Mouse (Mus musculus): ENCODE data around the gene Bcl2. TPM values are rescaled to one million over a fixed set of nuclear protein-coding genes. Genes with fewer than 3 reads are reported as not detected.
A peak's percentile ranks its signal among the peaks of the same experiment; 100 is the strongest.

Gene Bcl2
- total RNA-seq, 2 experiments from 2014 or later = 7.1 to 7.8 TPM

- no peak for ATAC-seq (ENCODE audit: poor library complexity, severe bottlenecking)
Measured at GRCm38 (mm10) chr1:106527537-106527936, 186.5 kb downstream of the Bcl2 start.

- ATAC-seq (ENCODE audit: poor library complexity, severe bottlenecking) = peak; percentile 49
Measured at GRCm38 (mm10) chr1:106526751-106527150, 187.3 kb downstream of the Bcl2 start.

DNA sequence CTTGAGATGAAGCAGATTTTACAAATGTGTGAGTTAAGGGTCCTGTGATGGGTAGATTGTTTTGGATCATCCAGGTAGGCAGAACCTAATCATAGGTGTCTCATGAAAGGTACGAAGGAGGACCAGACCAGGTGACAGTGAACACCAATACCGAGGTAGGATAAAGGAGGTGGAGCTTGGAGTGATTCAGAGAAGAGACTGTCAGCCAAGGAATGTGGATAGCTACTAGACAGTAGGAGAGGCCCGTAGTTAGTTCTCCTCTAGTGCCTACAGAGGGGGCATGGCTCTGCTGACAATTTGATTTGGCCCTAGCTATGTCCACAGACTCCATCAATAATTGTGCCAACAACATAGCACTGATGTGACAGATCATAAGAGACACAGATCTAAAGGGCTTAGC, 188.0 kb downstream of the Bcl2 start:
- ATAC-seq (ENCODE audit: poor library complexity, severe bottlenecking) = no peak

DNA sequence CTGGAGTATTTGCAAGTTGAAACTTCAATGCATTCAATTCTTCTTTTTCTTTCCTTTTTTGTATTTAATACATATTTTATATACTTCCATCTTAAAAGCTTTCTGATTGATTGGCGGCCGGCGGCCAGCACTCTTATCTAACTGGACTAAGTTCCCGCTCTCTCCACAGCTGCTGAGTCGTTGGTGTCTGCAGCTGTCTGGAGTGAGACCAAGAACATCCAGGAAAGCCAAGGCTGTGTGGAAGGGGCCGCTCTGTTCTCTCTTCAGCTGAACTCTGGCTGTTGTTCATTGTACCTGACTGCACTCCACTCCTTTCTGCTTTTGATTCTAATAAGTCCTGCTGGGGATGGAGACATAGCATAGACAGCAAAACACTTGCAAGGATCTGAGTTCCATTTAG, 190.3 kb downstream of the Bcl2 start:
- ATAC-seq (ENCODE audit: poor library complexity, severe bottlenecking) = no peak

GRCm38 (mm10) chr1:106523009-106523408, 191.1 kb downstream of the Bcl2 start:
- no peak for ATAC-seq (ENCODE audit: poor library complexity, severe bottlenecking)

DNA sequence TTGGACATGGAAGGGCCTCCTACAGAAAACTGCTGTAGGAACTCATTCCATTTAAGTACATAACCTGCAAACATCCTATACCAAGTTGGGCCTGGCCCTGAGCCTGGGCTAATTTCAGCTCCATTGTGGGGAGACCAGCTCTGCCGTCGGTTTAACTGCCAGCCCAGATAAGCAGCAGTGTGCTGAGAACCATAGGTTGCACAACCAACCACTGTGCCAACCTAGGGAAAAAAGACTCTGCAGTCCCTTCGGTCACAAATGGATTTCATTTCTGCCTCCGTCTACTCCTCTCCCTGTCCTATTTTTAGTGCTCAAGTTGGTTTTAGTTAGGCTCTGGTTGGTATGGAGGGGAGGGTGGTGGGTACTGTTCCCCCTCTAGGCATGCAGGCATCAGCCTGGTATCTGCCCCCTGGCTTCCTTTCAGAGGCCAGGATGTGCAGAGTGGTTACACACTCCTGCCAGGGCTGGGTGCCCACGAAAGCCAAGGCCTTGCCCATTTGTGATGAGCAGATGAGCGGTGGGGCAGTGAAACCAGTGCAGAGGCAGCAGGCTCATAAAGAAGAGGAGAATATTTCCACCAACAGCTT, 196.4 kb downstream of the Bcl2 start:
- ATAC-seq (ENCODE audit: poor library complexity, severe bottlenecking) = peak; percentile 46

DNA sequence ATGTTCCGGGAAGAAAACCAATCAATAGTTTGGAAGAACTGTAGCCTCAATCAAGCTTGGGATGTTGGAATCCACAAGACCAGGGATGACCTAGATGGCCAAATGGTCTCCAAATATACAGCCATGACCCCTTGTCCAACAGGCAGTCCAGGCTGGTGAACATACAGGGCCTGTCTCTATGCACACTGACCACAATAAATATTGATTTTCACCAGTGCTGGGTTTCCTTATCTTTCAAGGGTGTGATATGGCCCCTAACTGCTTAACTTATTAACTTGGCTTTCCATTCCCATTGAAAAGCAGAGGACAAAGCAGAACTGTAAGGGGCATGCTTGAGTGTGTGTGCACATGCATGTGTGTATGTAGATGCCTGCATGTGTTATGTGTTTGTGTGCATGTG, 197.0 kb downstream of the Bcl2 start:
- ATAC-seq (ENCODE audit: poor library complexity, severe bottlenecking) = no peak

DNA sequence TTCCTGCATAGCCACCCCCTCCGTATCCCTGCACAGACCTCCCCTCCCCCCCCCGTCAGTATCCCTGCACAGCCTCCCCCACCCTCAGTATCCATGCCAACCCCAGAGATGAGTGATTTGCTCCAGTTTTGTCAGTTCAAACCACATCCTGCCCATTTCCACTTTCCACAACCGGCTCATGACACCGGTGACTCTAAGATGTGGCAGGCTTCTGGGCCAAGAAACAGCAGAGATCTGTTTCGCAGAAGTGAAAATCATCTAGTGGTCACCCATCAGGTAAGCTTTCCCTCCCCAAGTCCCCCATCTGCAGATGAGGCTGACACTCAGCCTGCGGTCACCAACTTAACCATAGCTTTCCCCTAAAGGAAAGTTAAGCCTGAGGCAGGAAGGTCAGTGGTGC, 198.5 kb downstream of the Bcl2 start:
- peak; percentile 36 for ATAC-seq (ENCODE audit: poor library complexity, severe bottlenecking)

DNA sequence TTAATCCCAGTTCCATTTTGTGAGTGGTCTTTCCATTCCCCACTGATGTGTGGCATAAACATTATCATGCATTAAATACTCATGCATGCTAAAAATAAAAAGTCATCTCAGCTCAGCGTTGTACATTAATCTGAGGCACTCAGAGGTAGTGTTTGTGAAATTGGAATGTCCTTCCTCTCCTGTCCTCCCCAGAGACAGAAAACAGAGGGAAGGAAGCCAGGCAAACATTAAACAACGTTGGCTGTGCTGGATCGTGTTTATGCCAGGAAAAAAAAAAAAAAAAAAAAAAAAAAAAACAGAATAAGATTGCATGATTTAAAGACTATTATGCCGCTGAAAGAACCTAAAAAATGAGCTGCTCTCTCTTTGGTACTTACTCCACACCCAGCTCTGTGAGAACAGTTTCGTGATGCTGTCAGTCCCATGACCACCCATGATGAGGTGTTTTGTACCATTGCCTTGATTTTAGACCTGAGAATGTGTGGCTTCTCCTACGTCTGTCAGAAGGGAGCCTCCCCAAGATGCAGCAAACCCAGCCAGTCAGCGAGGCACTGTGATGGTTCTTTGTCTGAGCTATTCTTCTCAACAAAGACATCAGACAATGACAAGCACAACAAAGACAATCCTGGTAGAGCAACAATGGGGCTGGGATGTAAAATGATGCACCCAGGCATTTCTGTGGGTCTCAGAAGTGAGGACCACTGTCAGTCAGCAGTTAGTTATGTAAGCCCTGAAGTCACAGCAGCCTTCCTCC, 200.0 kb downstream of the Bcl2 start:
- ATAC-seq (ENCODE audit: poor library complexity, severe bottlenecking) = no peak

GRCm38 (mm10) chr1:106513481-106513880, 200.6 kb downstream of the Bcl2 start:
- no peak for ATAC-seq (ENCODE audit: poor library complexity, severe bottlenecking)

GRCm38 (mm10) chr1:106511593-106511992, 202.5 kb downstream of the Bcl2 start:
- ATAC-seq (ENCODE audit: poor library complexity, severe bottlenecking) = peak; percentile 92

GRCm38 (mm10) chr1:106507556-106507955, 206.5 kb downstream of the Bcl2 start:
- no peak for ATAC-seq (ENCODE audit: poor library complexity, severe bottlenecking)

DNA sequence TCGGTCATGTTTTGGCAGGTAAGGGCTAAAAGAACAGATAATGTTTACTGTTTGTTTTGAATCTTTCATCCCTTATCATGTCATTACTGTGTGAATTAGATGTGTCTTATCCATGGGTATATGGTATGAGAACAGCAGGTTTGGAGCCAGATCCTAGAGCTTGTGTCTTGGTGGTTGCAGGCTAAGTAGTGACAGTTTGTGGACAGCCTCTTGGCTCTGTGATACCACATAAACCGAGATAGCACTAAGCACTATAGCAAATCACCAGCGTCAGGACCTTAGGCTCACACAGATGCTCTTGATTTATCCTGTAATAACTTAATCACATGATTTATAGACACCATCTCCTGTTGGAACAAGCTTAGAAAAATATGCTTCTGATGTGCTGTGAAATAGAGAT, 210.2 kb downstream of the Bcl2 start:
- ATAC-seq (ENCODE audit: poor library complexity, severe bottlenecking) = no peak

DNA sequence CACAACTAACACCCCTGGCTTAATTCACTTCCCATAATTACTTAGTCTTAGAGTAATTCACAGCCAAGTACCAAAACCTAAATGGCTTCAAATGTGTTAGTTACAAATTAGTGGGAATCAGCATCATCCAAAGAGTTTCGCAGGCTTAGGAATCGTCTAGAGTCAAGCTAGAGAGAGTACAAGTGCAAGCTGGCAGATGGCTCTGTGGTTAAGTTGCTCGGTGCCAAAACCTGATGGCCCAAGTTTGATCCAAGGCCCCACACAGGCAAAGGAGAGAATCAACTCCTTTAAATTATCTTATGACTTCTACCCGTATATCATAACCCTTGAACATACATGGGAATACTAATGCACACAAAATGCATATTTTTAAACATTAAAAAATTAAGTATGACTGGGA, 210.7 kb downstream of the Bcl2 start:
- ATAC-seq (ENCODE audit: poor library complexity, severe bottlenecking) = no peak

- no peak for ATAC-seq (ENCODE audit: poor library complexity, severe bottlenecking)
Measured at GRCm38 (mm10) chr1:106497999-106498398, 216.1 kb downstream of the Bcl2 start.

Other genes with a start within 250 kb of the Bcl2 start
- 6.5 and 7.1 TPM in 2 replicates for gene Kdsr, start 45.5 kb upstream of the Bcl2 start, total RNA-seq (2015)
- 13.7 and 17.8 TPM in 2 replicates for gene Kdsr, start 45.5 kb upstream of the Bcl2 start, total RNA-seq (2017)
- gene Vps4b, start 82.5 kb upstream of the Bcl2 start, total RNA-seq (2015) = 84.6 and 117 TPM in 2 replicates
- gene Vps4b, start 82.5 kb upstream of the Bcl2 start, total RNA-seq (2017) = 95.5 and 121 TPM in 2 replicates
- gene Serpinb5, start 146.9 kb upstream of the Bcl2 start, total RNA-seq (2015) = not detected in 2 replicates
- not detected in 2 replicates for gene Serpinb5, start 146.9 kb upstream of the Bcl2 start, total RNA-seq (2017)
- not detected in 2 replicates for gene Serpinb12, start 220.2 kb upstream of the Bcl2 start, total RNA-seq (2015)
- gene Serpinb12, start 220.2 kb upstream of the Bcl2 start, total RNA-seq (2017) = not detected in 2 replicates